ENCODE assay signal across 14 mouse cellular contexts in genomic region chr1:189686025-189686424, GRCm38 (mm10). TPM values are rescaled to one million over a fixed set of nuclear protein-coding genes. Genes with fewer than 3 reads are reported as not detected.
DNase-seq lines count a peak whose midpoint lies in the region; ATAC-seq and TF ChIP-seq lines count a peak whose summit lies in the region.
"Had no signal": no experiment of that assay in that cellular context is flagged by ENCODE, and none has a peak within 500 bp of the region (broad histone marks: within the 10 kb centered on the region; RNA-seq: fewer than 3 reads in every experiment).

No protein-coding gene starts in this region.

- H3K4me1 ChIP-seq in heart, embryonic 14.5 days (ENCODE audit: control insufficient read depth in 2 of 2, insufficient read depth in 2 of 2, low read length in 2 of 2): peaks cover 4 to 34% of the 10 kb centered on the region in 2 experiments
- H3K4me1 ChIP-seq in lung, embryonic 16.5 days (replicated peaks; ENCODE audit: control insufficient read depth, insufficient read depth, low read length): peaks cover 16% of the 10 kb centered on the region
- peaks cover 11% of the 10 kb centered on the region for H3K4me1 ChIP-seq in embryonic facial prominence, embryonic 14.5 days (ENCODE audit: control insufficient read depth, insufficient read depth, low read length)
- H3K4me1 ChIP-seq in liver, postnatal 0 days (ENCODE audit: insufficient read depth): 0 out of 2 replicates have a peak, but pooled peaks cover 2% of the 10 kb centered on the region

- H3K9ac ChIP-seq in heart, embryonic 14.5 days (ENCODE audit: low read length): peak overlapping the region; percentile 54; the same call in 1 of the 2 replicates
- H3K9ac ChIP-seq in lung, embryonic 16.5 days (ENCODE audit: low read length): peak overlapping the region; percentile 42; the same call in 1 of the 2 replicates
- H3K9ac ChIP-seq in embryonic facial prominence, embryonic 14.5 days (ENCODE audit: low read depth, low read length): no peak overlapping the region
- peak overlapping the region; percentile 51; the same call in 1 of the 2 replicates for H3K9ac ChIP-seq in liver, postnatal 0 days (replicated peaks)
- H3K9ac ChIP-seq: limb, embryonic 15.5 days had no signal

- H3K4me3 ChIP-seq in heart, embryonic 14.5 days (ENCODE audit: control insufficient read depth in 1 of 2, insufficient read depth in 1 of 2, low read depth in 1 of 2, low read length in 2 of 2): peak overlapping the region in 1 of 2 experiments; percentile 71; a peak in 2 of 4 replicates
- peak overlapping the region; percentile 25; the same call in 1 of the 2 replicates for H3K4me3 ChIP-seq in lung, embryonic 16.5 days (ENCODE audit: low read length)
- H3K4me3 ChIP-seq in embryonic facial prominence, embryonic 14.5 days (ENCODE audit: low read depth, low read length): peak overlapping the region; percentile 80; the same call in 1 of the 2 replicates
- H3K4me3 ChIP-seq in liver, postnatal 0 days (ENCODE audit: low read depth, low read length): peak overlapping the region; percentile 84

- no peak for ATAC-seq in heart, embryonic 14.5 days (ENCODE audit: insufficient number of reproducible peaks, insufficient read depth, low FRiP score, low read depth)
- ATAC-seq in lung, embryonic 16.5 days (ENCODE audit: low read depth): no peak
- no peak for ATAC-seq in embryonic facial prominence, embryonic 14.5 days (ENCODE audit: low read depth)
- no peak for ATAC-seq in liver, postnatal 0 days
- no peak for ATAC-seq in erythroid progenitor cell, adult 5-6 weeks (replicated peaks; ENCODE audit: low FRiP score, poor library complexity, severe bottlenecking)
- ATAC-seq: activated CD4-positive, CD25-positive, alpha-beta regulatory T cell, adult 4 months had no signal

- peaks cover 42% of the 10 kb centered on the region for H3K36me3 ChIP-seq in heart, embryonic 14.5 days (ENCODE audit: control insufficient read depth, insufficient read depth, low read length)
- H3K36me3 ChIP-seq in lung, embryonic 16.5 days (ENCODE audit: control insufficient read depth, insufficient read depth, low read length): peaks cover 29% of the 10 kb centered on the region
- peaks cover 39% of the 10 kb centered on the region for H3K36me3 ChIP-seq in embryonic facial prominence, embryonic 14.5 days (ENCODE audit: control insufficient read depth, insufficient read depth, low read length)
- peaks cover 45% of the 10 kb centered on the region for H3K36me3 ChIP-seq in liver, postnatal 0 days (replicated peaks; ENCODE audit: insufficient read depth, low read length)

- no peak for TF ChIP-seq CTCF in liver, postnatal 0 days (IDR thresholded peaks at IDR 0.05; ENCODE audit: low read depth)

- intact Hi-C loops in heart, postnatal 10 days (cut with DNase I): no loop called here

- DNase-seq in heart, postnatal 10 days: no peak
- DNase-seq in lung, postnatal 14 days: no peak
- DNase-seq in embryonic facial prominence, embryonic 14.5 days (ENCODE audit: low spot score): no peak
- no peak for DNase-seq in liver, postnatal 0 days
- no peak for DNase-seq in retina, postnatal 1 day
- DNase-seq: gastrocnemius, postnatal 25 days; kidney, postnatal 4 days; right cerebral cortex, postnatal 14 days; thymus, adult 18-20 months had no signal

- H3K27ac ChIP-seq in heart, embryonic 14.5 days (replicated peaks in 1 of 2; ENCODE audit: control insufficient read depth in 1 of 2, insufficient read depth in 1 of 2, low read depth in 2 of 2, low read length in 2 of 2): no peak overlapping the region
- H3K27ac ChIP-seq in lung, embryonic 16.5 days (ENCODE audit: low read length): no peak overlapping the region
- no peak overlapping the region for H3K27ac ChIP-seq in embryonic facial prominence, embryonic 14.5 days (replicated peaks; ENCODE audit: low read depth, low read length)
- no peak overlapping the region for H3K27ac ChIP-seq in liver, postnatal 0 days (ENCODE audit: low read depth)
- H3K27ac ChIP-seq: limb, embryonic 15.5 days had no signal

- WGBS in heart, embryonic 14.5 days: 67% methylated on average over 6 of the region's 6 CpGs
- WGBS in lung, embryonic 16.5 days: 52% methylated on average over 6 of the region's 6 CpGs
- WGBS in embryonic facial prominence, embryonic 14.5 days: 80% methylated on average over 6 of the region's 6 CpGs
- 69% methylated on average over 6 of the region's 6 CpGs for WGBS in liver, postnatal 0 days (ENCODE audit: insufficient replicate concordance)

- no peak for TF ChIP-seq EP300 in liver, postnatal 0 days (IDR thresholded peaks at IDR 0.05; ENCODE audit: low read depth)

- H3K9me3 ChIP-seq in heart, embryonic 14.5 days (ENCODE audit: control insufficient read depth, low read length): no peaks in the 10 kb centered on the region
- no peaks in the 10 kb centered on the region for H3K9me3 ChIP-seq in lung, embryonic 16.5 days (ENCODE audit: control insufficient read depth, low read length)
- H3K9me3 ChIP-seq in embryonic facial prominence, embryonic 14.5 days (ENCODE audit: control insufficient read depth, low read length): no peaks in the 10 kb centered on the region
- H3K9me3 ChIP-seq in liver, postnatal 0 days (ENCODE audit: low read length): no peaks in the 10 kb centered on the region
- H3K9me3 ChIP-seq: limb, embryonic 15.5 days had no signal

- H3K27me3 ChIP-seq in heart, embryonic 14.5 days (ENCODE audit: control insufficient read depth, insufficient read depth, low read length): no peaks in the 10 kb centered on the region
- H3K27me3 ChIP-seq in lung, embryonic 16.5 days (ENCODE audit: control insufficient read depth, insufficient read depth, low read depth, low read length): no peaks in the 10 kb centered on the region
- H3K27me3 ChIP-seq in embryonic facial prominence, embryonic 14.5 days (replicated peaks; ENCODE audit: control insufficient read depth, insufficient read depth, low read length): no peaks in the 10 kb centered on the region
- no peaks in the 10 kb centered on the region for H3K27me3 ChIP-seq in liver, postnatal 0 days (ENCODE audit: insufficient read depth, low read length)
- H3K27me3 ChIP-seq: limb, embryonic 15.5 days had no signal

- peak overlapping the region; percentile 78 for H3K4me2 ChIP-seq in heart, embryonic 14.5 days (ENCODE audit: low read length)
- peak overlapping the region; percentile 49 for H3K4me2 ChIP-seq in lung, embryonic 16.5 days (ENCODE audit: low read depth, low read length)
- H3K4me2 ChIP-seq in embryonic facial prominence, embryonic 14.5 days (ENCODE audit: low read depth, low read length): peak overlapping the region; percentile 88
- H3K4me2 ChIP-seq in liver, postnatal 0 days (ENCODE audit: low read depth, low read length): peak overlapping the region; percentile 90

RNA-seq across cellular contexts. Expression of gene Cenpf, which starts 1.9 kb away (rescaled TPM):
- polyA plus RNA-seq in heart, embryonic 14.5 days (2014; fragmentation: Nextera tagmentation; extraction: Ambion mirVana): 57.8 and 63.9 TPM in 2 replicates
- 10 to 100 TPM; 18.0 to 20.2 TPM for total RNA-seq in heart, postnatal 10 days (2021)
- polyA plus RNA-seq in lung, embryonic 16.5 days (2015; fragmentation: Nextera tagmentation; extraction: Ambion mirVana): 92.2 and 94.9 TPM in 2 replicates
- polyA plus RNA-seq in embryonic facial prominence, embryonic 14.5 days (2014; fragmentation: Nextera tagmentation; extraction: Ambion mirVana): 54.4 and 62.8 TPM in 2 replicates
- polyA plus RNA-seq in liver, postnatal 0 days (2015; fragmentation: Nextera tagmentation; extraction: Ambion mirVana): 30.7 and 35.0 TPM in 2 replicates
- total RNA-seq in erythroid progenitor cell, adult 5-6 weeks (2015; ENCODE audit: low replicate concordance): 411 and 449 TPM in 2 replicates
- total RNA-seq in erythroid progenitor cell, adult 5-6 weeks (2017; ENCODE audit: low replicate concordance): 652 and 695 TPM in 2 replicates

RNA-seq across cellular contexts. Expression of gene Ptpn14, which starts 42.0 kb away (rescaled TPM):
- polyA plus RNA-seq in heart, embryonic 14.5 days (2014; fragmentation: Nextera tagmentation; extraction: Ambion mirVana): 9.9 and 11.0 TPM in 2 replicates
- 10 to 100 TPM; 34.4 to 35.2 TPM for total RNA-seq in heart, postnatal 10 days (2021)
- 7.4 and 7.9 TPM in 2 replicates for polyA plus RNA-seq in lung, embryonic 16.5 days (2015; fragmentation: Nextera tagmentation; extraction: Ambion mirVana)
- 12.3 and 12.5 TPM in 2 replicates for polyA plus RNA-seq in embryonic facial prominence, embryonic 14.5 days (2014; fragmentation: Nextera tagmentation; extraction: Ambion mirVana)
- polyA plus RNA-seq in liver, postnatal 0 days (2015; fragmentation: Nextera tagmentation; extraction: Ambion mirVana): 0.27 and 0.33 TPM in 2 replicates
- total RNA-seq in erythroid progenitor cell, adult 5-6 weeks (2015; ENCODE audit: low replicate concordance): under 0.01 and 0.36 TPM in 2 replicates
- 0.13 TPM in 1 of 2 replicates, not detected in the other for total RNA-seq in erythroid progenitor cell, adult 5-6 weeks (2017; ENCODE audit: low replicate concordance)
